Mouse (Mus musculus): ENCODE measurements at regions not wholly inside any gene's neighbourhood (a gene's known extent, or its start where the extent isn't known, plus 50 kb on each side); places are given as distances from the start of the nearest gene placed in this dataset.

GRCm38 (mm10) chr6:140258101-140258500 is 165.8 kb upstream of the Plekha5 start:
- Histone ChIP-seq H3K4me1 (no peaks in the 10 kb centered on the region), H3K9me3 (no peaks in the 10 kb centered on the region), H3K27ac (no peak overlapping the region), H3K36me3 (no peaks in the 10 kb centered on the region), H3K4me3 (no peak overlapping the region), H3K27me3 (ENCODE audit: insufficient read depth, poor library complexity, severe bottlenecking) (no peaks in the 10 kb centered on the region)
- no peak for DNase-seq (ENCODE audit: low spot score)
- 85% methylated on average over 5 of the region's 5 CpGs for WGBS

DNA sequence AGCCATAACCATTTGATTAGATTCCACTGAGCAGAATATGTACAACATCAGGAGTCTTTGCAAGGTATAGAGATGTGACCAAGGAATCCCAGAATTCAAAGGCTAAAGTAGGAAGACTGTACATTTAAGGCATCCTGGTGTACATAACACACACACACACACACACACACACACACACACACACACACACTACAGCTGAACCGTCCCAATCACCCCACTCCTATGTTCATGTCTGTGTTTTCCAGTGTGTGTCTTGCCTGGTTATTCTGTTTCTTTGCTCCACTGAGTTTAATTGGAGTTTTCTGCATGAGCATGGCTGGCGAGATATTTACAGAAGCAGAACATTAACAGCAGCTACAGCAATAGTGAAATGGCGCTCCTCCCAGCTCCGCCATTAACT is 172.3 kb upstream of the Plekha5 start:
- 87% methylated on average over 4 of the region's 4 CpGs for WGBS
- H3K36me3 ChIP-seq: no peaks in the 10 kb centered on the region
- no peak overlapping the region for H3K4me3 ChIP-seq
- no peak for DNase-seq (ENCODE audit: low spot score)
- no peaks in the 10 kb centered on the region for H3K4me1 ChIP-seq
- no peaks in the 10 kb centered on the region for H3K27me3 ChIP-seq (ENCODE audit: insufficient read depth, poor library complexity, severe bottlenecking)
- H3K9me3 ChIP-seq: no peaks in the 10 kb centered on the region
- H3K27ac ChIP-seq: no peak overlapping the region

DNA sequence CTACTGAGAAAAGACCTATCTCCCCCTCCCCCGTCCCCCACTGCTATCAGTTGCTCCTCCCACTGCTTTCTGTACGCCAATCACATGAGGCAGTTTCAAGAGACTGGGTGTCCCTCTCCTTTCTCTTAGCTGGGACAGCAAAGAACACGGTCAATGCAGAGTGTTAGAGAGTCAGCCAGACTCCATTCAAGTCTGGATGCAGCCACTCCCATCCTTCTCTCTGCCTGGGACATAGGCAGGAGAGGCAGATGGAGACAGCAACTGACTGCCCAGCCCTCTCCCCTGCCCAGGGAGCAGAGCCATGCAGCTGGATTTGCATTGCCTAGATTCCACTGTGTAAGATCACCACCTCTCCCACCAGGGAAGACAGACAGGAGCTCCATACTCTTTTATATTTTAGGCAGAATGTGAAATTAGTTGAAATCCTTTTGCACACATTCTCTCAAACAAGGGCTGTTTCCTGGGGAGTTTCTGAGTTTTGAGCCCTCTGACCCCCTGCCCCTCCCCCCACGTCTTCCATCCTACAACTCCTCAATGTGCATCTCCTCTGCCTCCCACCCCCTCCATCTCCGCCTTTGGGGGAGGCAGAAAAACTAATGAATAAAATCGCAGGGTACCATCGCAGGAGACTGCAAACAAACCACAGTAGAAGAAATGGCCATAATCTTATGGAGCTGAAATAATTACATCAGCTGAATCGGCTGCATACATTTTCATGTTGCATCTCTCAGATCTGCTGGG is 180.3 kb upstream of the Plekha5 start:
- Histone ChIP-seq H3K9me3 (no peaks in the 10 kb centered on the region), H3K4me1 (peaks cover 8% of the 10 kb centered on the region; the same call in 1 of the 2 replicates), H3K27me3 (ENCODE audit: insufficient read depth, poor library complexity, severe bottlenecking) (no peaks in the 10 kb centered on the region), H3K36me3 (no peaks in the 10 kb centered on the region), H3K4me3 (no peak overlapping the region), H3K27ac (no peak overlapping the region)
- 43% methylated on average over 8 of the region's 8 CpGs for WGBS
- no peak for DNase-seq (ENCODE audit: low spot score)

DNA sequence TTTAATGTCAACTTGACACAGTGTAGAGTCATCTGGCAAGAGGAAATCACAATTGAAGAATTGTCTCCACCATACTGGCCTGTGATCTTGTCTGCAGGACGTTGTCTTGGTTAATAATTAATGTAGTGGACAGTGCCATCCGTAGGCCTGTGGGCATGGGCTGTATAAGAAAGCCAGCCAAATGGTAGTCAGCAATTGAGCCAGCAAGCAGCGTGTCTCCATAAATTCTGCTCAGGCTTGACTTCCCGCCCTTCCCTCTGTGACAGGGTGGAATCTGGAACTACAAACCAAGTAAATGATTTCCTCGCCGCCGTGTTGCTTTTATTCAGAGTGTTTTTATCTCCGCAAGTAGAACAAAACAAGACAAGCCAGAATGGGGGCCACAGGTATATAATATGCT is 184.5 kb upstream of the Plekha5 start:
- 88% methylated on average over 8 of the region's 8 CpGs for WGBS
- no peak for DNase-seq (ENCODE audit: low spot score)
- Histone ChIP-seq H3K36me3 (no peaks in the 10 kb centered on the region), H3K27me3 (ENCODE audit: insufficient read depth, poor library complexity, severe bottlenecking) (no peaks in the 10 kb centered on the region), H3K9me3 (no peaks in the 10 kb centered on the region), H3K4me3 (no peak overlapping the region), H3K27ac (no peak overlapping the region), H3K4me1 (peaks cover 8% of the 10 kb centered on the region; the same call in 1 of the 2 replicates)

DNA sequence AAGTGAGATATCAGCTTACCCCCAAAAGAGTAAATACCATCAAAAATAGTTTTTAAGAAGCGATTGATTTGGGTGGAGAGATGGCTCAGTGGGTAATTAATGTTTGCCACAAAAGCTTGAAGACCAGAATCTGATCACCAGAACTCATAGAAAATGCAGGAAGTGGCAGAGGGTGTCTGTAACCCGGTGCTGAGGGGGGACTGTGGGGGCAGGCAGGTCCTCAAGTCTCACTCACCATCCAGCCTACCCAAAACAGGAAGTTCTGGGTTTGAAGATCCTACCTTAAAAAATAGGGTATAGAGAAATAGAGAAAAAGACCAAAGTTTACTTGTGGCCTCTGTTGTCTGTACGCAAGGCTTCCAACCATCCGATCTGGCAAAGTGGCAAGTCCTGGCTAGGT is 190.3 kb upstream of the Plcz1 start:
- no peak for DNase-seq (ENCODE audit: low spot score)
- H3K27me3 ChIP-seq (ENCODE audit: insufficient read depth, poor library complexity, severe bottlenecking): no peaks in the 10 kb centered on the region
- no peak overlapping the region for H3K4me3 ChIP-seq
- no peaks in the 10 kb centered on the region for H3K4me1 ChIP-seq
- H3K27ac ChIP-seq: no peak overlapping the region
- no peaks in the 10 kb centered on the region for H3K9me3 ChIP-seq
- H3K36me3 ChIP-seq: no peaks in the 10 kb centered on the region
- WGBS: 88% methylated on average over 4 of the region's 4 CpGs

DNA sequence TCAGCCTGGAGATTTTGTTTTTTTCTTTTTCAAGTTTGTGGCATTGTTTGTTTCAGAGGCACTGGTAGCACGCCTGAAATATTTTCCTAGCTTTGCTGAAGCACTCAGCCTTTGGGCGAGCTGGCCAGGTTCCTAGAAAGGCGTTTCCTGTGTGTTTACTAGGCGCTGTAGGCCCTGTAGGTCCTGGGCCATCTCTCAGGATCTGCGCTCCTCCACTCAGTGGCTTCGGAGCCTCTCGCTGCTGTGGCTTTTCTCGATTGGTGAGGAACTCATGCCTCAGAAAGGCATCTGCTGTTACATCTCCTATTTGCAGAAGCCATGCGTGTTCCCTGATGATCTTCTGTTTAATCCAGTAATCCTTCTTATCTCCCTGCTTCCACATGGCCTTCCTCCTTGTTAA is 188.0 kb upstream of the Plcz1 start:
- 63% methylated on average over 9 of the region's 9 CpGs for WGBS
- no peaks in the 10 kb centered on the region for H3K4me1 ChIP-seq
- no peak overlapping the region for H3K4me3 ChIP-seq
- no peaks in the 10 kb centered on the region for H3K36me3 ChIP-seq
- no peaks in the 10 kb centered on the region for H3K9me3 ChIP-seq
- no peak overlapping the region for H3K27ac ChIP-seq
- no peaks in the 10 kb centered on the region for H3K27me3 ChIP-seq (ENCODE audit: insufficient read depth, poor library complexity, severe bottlenecking)
- DNase-seq (ENCODE audit: low spot score): no peak

- Histone ChIP-seq H3K9me3 (no peaks in the 10 kb centered on the region), H3K4me3 (no peak overlapping the region), H3K27me3 (ENCODE audit: insufficient read depth, poor library complexity, severe bottlenecking) (no peaks in the 10 kb centered on the region), H3K36me3 (no peaks in the 10 kb centered on the region), H3K27ac (no peak overlapping the region), H3K4me1 (no peaks in the 10 kb centered on the region)
- DNase-seq (ENCODE audit: low spot score): no peak
- WGBS: 77% methylated on average over 7 of the region's 7 CpGs
Measured at GRCm38 (mm10) chr6:140228741-140229140, 187.5 kb upstream of the Plcz1 start.

DNA sequence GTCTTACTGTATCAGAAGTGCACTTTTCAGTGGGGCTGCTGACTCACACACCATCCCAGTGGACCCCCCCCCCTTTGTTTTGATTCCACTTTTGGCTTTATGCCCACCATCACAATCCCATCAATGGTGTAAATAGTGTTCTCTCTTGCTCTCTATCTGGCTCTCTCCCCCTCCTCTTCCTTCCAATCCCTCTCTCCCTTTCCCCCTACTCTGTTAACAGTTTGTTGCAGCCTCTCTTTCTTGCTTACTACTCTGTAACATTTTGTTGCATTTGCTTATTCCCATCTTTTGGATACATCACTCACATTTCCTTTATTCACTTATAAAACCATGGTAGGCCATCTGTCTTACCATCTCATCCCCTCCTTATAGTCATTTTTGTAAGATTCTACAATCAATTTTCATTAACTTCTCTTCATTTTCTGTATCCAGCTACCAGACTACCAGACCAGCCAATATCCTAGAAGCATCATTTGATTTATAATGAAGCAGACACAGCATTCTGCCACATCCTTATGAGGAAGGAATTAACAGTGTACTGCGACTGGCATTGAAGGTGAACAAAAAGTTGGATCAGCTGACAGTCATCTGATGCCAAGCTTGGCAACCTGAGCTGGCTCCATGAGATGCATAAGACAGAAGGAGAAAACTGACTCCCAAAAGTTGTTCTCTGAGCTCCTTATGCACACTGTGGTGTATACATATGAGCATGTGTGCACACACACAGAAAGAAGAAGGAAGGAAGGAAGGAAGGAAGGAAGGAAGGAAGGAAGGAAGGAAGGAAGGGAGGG is 181.5 kb upstream of the Plcz1 start:
- H3K9me3 ChIP-seq: no peaks in the 10 kb centered on the region
- H3K4me3 ChIP-seq: no peak overlapping the region
- H3K27ac ChIP-seq: no peak overlapping the region
- no peaks in the 10 kb centered on the region for H3K27me3 ChIP-seq (ENCODE audit: insufficient read depth, poor library complexity, severe bottlenecking)
- DNase-seq (ENCODE audit: low spot score): no peak
- WGBS: 81% methylated on average over 1 of the region's 1 CpGs
- no peaks in the 10 kb centered on the region for H3K4me1 ChIP-seq
- H3K36me3 ChIP-seq: no peaks in the 10 kb centered on the region

DNA sequence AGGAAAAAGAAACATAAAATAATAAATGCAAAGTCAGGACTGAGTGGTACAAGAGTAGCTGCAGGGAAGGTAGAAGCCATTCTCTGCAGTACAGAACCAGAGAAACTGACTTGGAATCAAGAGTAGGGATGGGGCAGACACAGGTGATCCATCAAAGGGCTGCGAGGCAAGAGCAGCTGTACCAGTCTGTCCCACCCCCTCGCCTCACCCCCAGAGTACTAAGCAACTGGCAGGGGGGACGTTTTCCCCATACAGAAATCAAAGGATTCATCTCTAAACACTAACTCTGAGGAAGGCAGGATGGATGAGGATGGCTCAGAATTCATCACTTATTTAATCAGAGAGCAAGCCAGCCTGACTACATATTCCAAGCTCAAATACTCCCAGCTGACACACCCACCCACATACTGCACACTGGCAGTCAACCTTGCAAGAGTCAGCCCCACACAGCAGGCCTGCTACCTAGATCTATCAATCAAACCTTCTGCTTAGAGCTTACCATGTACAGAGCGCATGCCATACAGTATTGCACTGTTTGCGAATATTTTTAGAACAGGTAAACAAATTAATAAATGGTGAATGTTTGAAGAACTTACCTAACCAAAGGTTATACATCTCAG is 180.5 kb upstream of the Plcz1 start:
- no peaks in the 10 kb centered on the region for H3K27me3 ChIP-seq (ENCODE audit: insufficient read depth, poor library complexity, severe bottlenecking)
- WGBS: 59% methylated on average over 5 of the region's 5 CpGs
- H3K4me1 ChIP-seq: no peaks in the 10 kb centered on the region
- DNase-seq (ENCODE audit: low spot score): no peak
- H3K36me3 ChIP-seq: no peaks in the 10 kb centered on the region
- H3K4me3 ChIP-seq: no peak overlapping the region
- no peak overlapping the region for H3K27ac ChIP-seq
- H3K9me3 ChIP-seq: no peaks in the 10 kb centered on the region

- WGBS: 86% methylated on average over 10 of the region's 10 CpGs
- no peaks in the 10 kb centered on the region for H3K9me3 ChIP-seq
- H3K27me3 ChIP-seq (ENCODE audit: insufficient read depth, poor library complexity, severe bottlenecking): no peaks in the 10 kb centered on the region
- no peaks in the 10 kb centered on the region for H3K36me3 ChIP-seq
- no peak overlapping the region for H3K4me3 ChIP-seq
- no peaks in the 10 kb centered on the region for H3K4me1 ChIP-seq
- no peak overlapping the region for H3K27ac ChIP-seq
- no peak for DNase-seq (ENCODE audit: low spot score)
Measured at GRCm38 (mm10) chr6:140218789-140219188, 177.5 kb upstream of the Plcz1 start.

DNA sequence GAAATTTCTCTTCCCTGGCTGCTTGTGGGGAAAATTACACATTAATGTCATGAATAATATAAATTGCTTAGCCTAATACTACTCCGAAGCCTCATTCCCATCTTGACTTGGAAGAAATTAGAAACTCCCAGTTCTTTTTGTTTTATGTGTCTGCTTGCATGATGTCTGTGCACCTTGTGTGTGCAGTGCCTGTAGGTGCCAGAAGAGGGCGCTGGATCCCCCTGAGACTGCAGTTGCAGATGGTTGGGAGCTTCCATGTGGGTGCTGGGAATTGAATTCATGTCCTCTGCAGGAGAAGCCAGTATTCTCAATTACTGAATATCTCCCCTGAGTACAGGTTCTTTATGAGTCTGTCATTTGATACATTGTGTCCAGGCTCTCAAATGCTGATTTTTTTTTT is 171.1 kb upstream of the Plcz1 start:
- Histone ChIP-seq H3K9me3 (no peaks in the 10 kb centered on the region), H3K27me3 (ENCODE audit: insufficient read depth, poor library complexity, severe bottlenecking) (no peaks in the 10 kb centered on the region), H3K4me1 (no peaks in the 10 kb centered on the region), H3K27ac (no peak overlapping the region), H3K36me3 (no peaks in the 10 kb centered on the region), H3K4me3 (no peak overlapping the region)
- WGBS: 63% methylated on average over 2 of the region's 2 CpGs
- no peak for DNase-seq (ENCODE audit: low spot score)

GRCm38 (mm10) chr6:140210141-140210540 is 168.9 kb upstream of the Plcz1 start:
- H3K27me3 ChIP-seq (ENCODE audit: insufficient read depth, poor library complexity, severe bottlenecking): no peaks in the 10 kb centered on the region
- H3K27ac ChIP-seq: no peak overlapping the region
- DNase-seq (ENCODE audit: low spot score): no peak
- H3K4me3 ChIP-seq: no peak overlapping the region
- H3K4me1 ChIP-seq: no peaks in the 10 kb centered on the region
- 85% methylated on average over 6 of the region's 6 CpGs for WGBS
- no peaks in the 10 kb centered on the region for H3K9me3 ChIP-seq
- H3K36me3 ChIP-seq: no peaks in the 10 kb centered on the region

DNA sequence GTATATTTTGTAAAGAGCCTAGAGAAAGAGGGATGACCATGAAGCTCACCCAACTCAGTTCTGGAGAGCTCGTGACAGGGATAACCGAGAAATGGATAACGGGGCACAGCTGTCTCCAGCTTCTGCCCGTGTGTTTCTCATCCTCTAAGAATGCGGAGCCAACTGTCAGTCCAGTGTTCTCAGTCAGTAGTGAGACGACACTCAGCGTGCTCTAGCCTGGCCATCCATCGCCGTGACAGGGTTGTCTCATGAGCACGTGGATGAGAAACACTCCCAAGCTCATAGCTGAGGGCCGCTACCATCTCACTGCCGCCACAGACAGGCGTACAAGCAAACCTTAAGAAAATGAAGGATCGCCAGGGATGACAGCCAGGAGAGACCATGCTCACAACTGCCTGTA is 167.8 kb upstream of the Plcz1 start:
- WGBS: 73% methylated on average over 14 of the region's 14 CpGs
- no peak for DNase-seq (ENCODE audit: low spot score)
- no peaks in the 10 kb centered on the region for H3K4me1 ChIP-seq
- H3K27me3 ChIP-seq (ENCODE audit: insufficient read depth, poor library complexity, severe bottlenecking): no peaks in the 10 kb centered on the region
- H3K4me3 ChIP-seq: no peak overlapping the region
- H3K36me3 ChIP-seq: no peaks in the 10 kb centered on the region
- H3K9me3 ChIP-seq: no peaks in the 10 kb centered on the region
- H3K27ac ChIP-seq: no peak overlapping the region

All from heart, embryonic 10.5 days (tissue).